Mouse (Mus musculus): ENCODE data around the gene Bcl9l. TPM values are rescaled to one million over a fixed set of nuclear protein-coding genes. Genes with fewer than 3 reads are reported as not detected.
A peak's percentile ranks its signal among the peaks of the same experiment; 100 is the strongest.

Bcl9l gene
- polyA plus RNA-seq, 1 experiment from 2014 or later = 11.6 TPM

GRCm38 (mm10) chr9:44468224-44468623 lies 14.4 kb upstream of the Bcl9l start:
- no peak for DNase-seq (ENCODE audit: low spot score)
- no peaks in the 10 kb centered on the region for H3K36me3 ChIP-seq (replicated peaks; ENCODE audit: control insufficient read depth, insufficient read depth)
- no peak overlapping the region for H3K4me3 ChIP-seq (replicated peaks; ENCODE audit: low read length)
- no peaks in the 10 kb centered on the region for H3K27me3 ChIP-seq (ENCODE audit: control insufficient read depth, insufficient read depth, low read length)
- H3K27ac ChIP-seq = no peak overlapping the region
- WGBS = 60% methylated on average over 7 of the region's 7 CpGs
- no peak overlapping the region for H3K9ac ChIP-seq
- H3K4me1 ChIP-seq (replicated peaks; ENCODE audit: control insufficient read depth, insufficient read depth, low read length) = peaks cover 6% of the 10 kb centered on the region; the same call in 1 of the 2 replicates
- H3K9me3 ChIP-seq (ENCODE audit: control insufficient read depth, low read length) = no peaks in the 10 kb centered on the region
- no peak for ATAC-seq (ENCODE audit: low FRiP score)
- no peak overlapping the region for H3K4me2 ChIP-seq (replicated peaks)

- Histone ChIP-seq H3K36me3 (replicated peaks; ENCODE audit: control insufficient read depth, insufficient read depth) (no peaks in the 10 kb centered on the region), H3K27ac (no peak overlapping the region), H3K4me2 (replicated peaks) (no peak overlapping the region), H3K4me1 (replicated peaks; ENCODE audit: control insufficient read depth, insufficient read depth, low read length) (peaks cover 6% of the 10 kb centered on the region; the same call in 1 of the 2 replicates), H3K9me3 (ENCODE audit: control insufficient read depth, low read length) (no peaks in the 10 kb centered on the region), H3K4me3 (replicated peaks; ENCODE audit: low read length) (no peak overlapping the region), H3K27me3 (ENCODE audit: control insufficient read depth, insufficient read depth, low read length) (no peaks in the 10 kb centered on the region), H3K9ac (no peak overlapping the region)
- 48% methylated on average over 2 of the region's 2 CpGs for WGBS
- DNase-seq (ENCODE audit: low spot score) (no peak), ATAC-seq (ENCODE audit: low FRiP score) (no peak)
Observed at GRCm38 (mm10) chr9:44468800-44469199, 13.8 kb upstream of the Bcl9l start.

- H3K36me3 ChIP-seq (replicated peaks; ENCODE audit: control insufficient read depth, insufficient read depth) = no peaks in the 10 kb centered on the region
- 73% methylated on average over 3 of the region's 3 CpGs for WGBS
- ATAC-seq (ENCODE audit: low FRiP score) = no peak
- H3K27me3 ChIP-seq (ENCODE audit: control insufficient read depth, insufficient read depth, low read length) = no peaks in the 10 kb centered on the region
- H3K27ac ChIP-seq = no peak overlapping the region
- no peak for DNase-seq (ENCODE audit: low spot score)
- no peaks in the 10 kb centered on the region for H3K9me3 ChIP-seq (ENCODE audit: control insufficient read depth, low read length)
- H3K4me1 ChIP-seq (replicated peaks; ENCODE audit: control insufficient read depth, insufficient read depth, low read length) = peaks cover 13% of the 10 kb centered on the region
- no peak overlapping the region for H3K9ac ChIP-seq
- no peak overlapping the region for H3K4me2 ChIP-seq (replicated peaks)
- H3K4me3 ChIP-seq (replicated peaks; ENCODE audit: low read length) = no peak overlapping the region
Observed at GRCm38 (mm10) chr9:44473184-44473583, 9.4 kb upstream of the Bcl9l start.

- 52% methylated on average over 1 of the region's 1 CpGs for WGBS
Observed at GRCm38 (mm10) chr9:44474327-44474726, 8.3 kb upstream of the Bcl9l start.

GRCm38 (mm10) chr9:44475936-44476335 lies 6.7 kb upstream of the Bcl9l start:
- H3K27ac ChIP-seq = no peak overlapping the region
- no peak for DNase-seq (ENCODE audit: low spot score)
- peaks cover 16% of the 10 kb centered on the region for H3K4me1 ChIP-seq (replicated peaks; ENCODE audit: control insufficient read depth, insufficient read depth, low read length)
- H3K27me3 ChIP-seq (ENCODE audit: control insufficient read depth, insufficient read depth, low read length) = no peaks in the 10 kb centered on the region
- H3K9me3 ChIP-seq (ENCODE audit: control insufficient read depth, low read length) = no peaks in the 10 kb centered on the region
- no peak overlapping the region for H3K9ac ChIP-seq
- H3K4me3 ChIP-seq (replicated peaks; ENCODE audit: low read length) = no peak overlapping the region
- ATAC-seq (ENCODE audit: low FRiP score) = no peak
- 97% methylated on average over 3 of the region's 3 CpGs for WGBS
- no peak overlapping the region for H3K4me2 ChIP-seq (replicated peaks)
- no peaks in the 10 kb centered on the region for H3K36me3 ChIP-seq (replicated peaks; ENCODE audit: control insufficient read depth, insufficient read depth)

More at GRCm38 (mm10) chr9:44474327-44474726, 8.3 kb upstream of the Bcl9l start:
- no peaks in the 10 kb centered on the region for H3K27me3 ChIP-seq (ENCODE audit: control insufficient read depth, insufficient read depth, low read length)
- H3K27ac ChIP-seq = no peak overlapping the region
- H3K9me3 ChIP-seq (ENCODE audit: control insufficient read depth, low read length) = no peaks in the 10 kb centered on the region
- ATAC-seq (ENCODE audit: low FRiP score) (no peak), DNase-seq (ENCODE audit: low spot score) (no peak)
- H3K36me3 ChIP-seq (replicated peaks; ENCODE audit: control insufficient read depth, insufficient read depth) = no peaks in the 10 kb centered on the region
- peaks cover 10% of the 10 kb centered on the region for H3K4me1 ChIP-seq (replicated peaks; ENCODE audit: control insufficient read depth, insufficient read depth, low read length)
- H3K4me2 ChIP-seq (replicated peaks) = no peak overlapping the region
- H3K9ac ChIP-seq = no peak overlapping the region
- H3K4me3 ChIP-seq (replicated peaks; ENCODE audit: low read length) = no peak overlapping the region

- Histone ChIP-seq H3K27me3 (ENCODE audit: control insufficient read depth, insufficient read depth, low read length) (no peaks in the 10 kb centered on the region), H3K4me1 (replicated peaks; ENCODE audit: control insufficient read depth, insufficient read depth, low read length) (peaks cover 25% of the 10 kb centered on the region), H3K4me2 (replicated peaks) (peak overlapping the region; percentile 78), H3K36me3 (replicated peaks; ENCODE audit: control insufficient read depth, insufficient read depth) (no peaks in the 10 kb centered on the region), H3K9me3 (ENCODE audit: control insufficient read depth, low read length) (no peaks in the 10 kb centered on the region), H3K4me3 (replicated peaks; ENCODE audit: low read length) (peak overlapping the region; percentile 56), H3K27ac (peak overlapping the region; percentile 98), H3K9ac (peak overlapping the region; percentile 81)
- DNase-seq (ENCODE audit: low spot score) = peak; percentile 83
- no peak for ATAC-seq (ENCODE audit: low FRiP score)
- WGBS = 6% methylated on average over 24 of the region's 24 CpGs
Observed at GRCm38 (mm10) chr9:44477339-44478228, 5.0 kb upstream of the Bcl9l start.

- peaks cover 25% of the 10 kb centered on the region for H3K4me1 ChIP-seq (replicated peaks; ENCODE audit: control insufficient read depth, insufficient read depth, low read length)
- peak overlapping the region; percentile 81 for H3K9ac ChIP-seq
- peak overlapping the region; percentile 56 for H3K4me3 ChIP-seq (replicated peaks; ENCODE audit: low read length)
- no peaks in the 10 kb centered on the region for H3K27me3 ChIP-seq (ENCODE audit: control insufficient read depth, insufficient read depth, low read length)
- no peaks in the 10 kb centered on the region for H3K9me3 ChIP-seq (ENCODE audit: control insufficient read depth, low read length)
- DNase-seq (ENCODE audit: low spot score) (peak; percentile 89), ATAC-seq (ENCODE audit: low FRiP score) (peak; percentile 66)
- 0% methylated on average over 23 of the region's 27 CpGs for WGBS
- no peaks in the 10 kb centered on the region for H3K36me3 ChIP-seq (replicated peaks; ENCODE audit: control insufficient read depth, insufficient read depth)
- peak overlapping the region; percentile 98 for H3K27ac ChIP-seq
- H3K4me2 ChIP-seq (replicated peaks) = peak overlapping the region; percentile 78
Observed at GRCm38 (mm10) chr9:44478229-44478921, 4.2 kb upstream of the Bcl9l start.

GRCm38 (mm10) chr9:44478959-44479605 lies 3.5 kb upstream of the Bcl9l start:
- peak; percentile 80 for DNase-seq (ENCODE audit: low spot score)
- no peaks in the 10 kb centered on the region for H3K27me3 ChIP-seq (ENCODE audit: control insufficient read depth, insufficient read depth, low read length)
- under 1% methylated on average over 29 of the region's 29 CpGs for WGBS
- H3K4me3 ChIP-seq (replicated peaks; ENCODE audit: low read length) = peak overlapping the region; percentile 56
- H3K9ac ChIP-seq = peak overlapping the region; percentile 81
- H3K4me2 ChIP-seq (replicated peaks) = peak overlapping the region; percentile 78
- no peaks in the 10 kb centered on the region for H3K9me3 ChIP-seq (ENCODE audit: control insufficient read depth, low read length)
- no peaks in the 10 kb centered on the region for H3K36me3 ChIP-seq (replicated peaks; ENCODE audit: control insufficient read depth, insufficient read depth)
- peak; percentile 59 for ATAC-seq (ENCODE audit: low FRiP score)
- peaks cover 30% of the 10 kb centered on the region for H3K4me1 ChIP-seq (replicated peaks; ENCODE audit: control insufficient read depth, insufficient read depth, low read length)
- H3K27ac ChIP-seq = peak overlapping the region; percentile 98
